Mouse (Mus musculus) ovary, adult 2 months (tissue): ENCODE data around the gene Gm28360. TPM values are rescaled to one million over a fixed set of nuclear protein-coding genes. Genes with fewer than 3 reads are reported as not detected.

ENCODE experiments used
- polyA plus RNA-seq: library from polyadenylated mRNA; depleted of rRNA; stranded (reverse); fragments of >200 nt; gene quantifications from 2 replicates; pipeline ENCODE4 v1.2.3, GENCODE M21; 2012; rRNA removed

Gm28360 gene
- polyA plus RNA-seq, result not detected in 2 replicates

GRCm38 (mm10) chr1:117829781-117830180, at the start of gene Gm28360:
Gene Gm28360 (plus strand): TSS chr1:117830081.

DNA sequence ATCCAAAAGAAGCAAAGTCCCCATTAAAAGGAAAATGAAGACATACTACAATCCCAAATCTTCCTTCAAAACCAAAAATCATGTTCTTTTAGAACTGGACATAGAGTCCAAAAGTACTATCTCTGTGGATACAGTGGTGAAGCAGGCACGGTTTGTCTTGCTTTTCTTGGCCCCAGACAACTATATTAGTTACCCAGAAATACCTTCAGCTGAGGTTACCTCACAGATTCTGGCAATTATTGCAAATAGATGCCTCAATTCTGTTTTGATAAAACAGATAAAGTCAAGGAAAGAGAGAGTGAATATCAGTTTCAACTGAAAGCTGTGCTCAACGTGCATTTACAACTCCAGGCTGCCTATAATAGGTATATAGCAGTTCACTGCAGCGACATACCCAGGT, 49.0 kb upstream of the Gm28360 start, which contains the start of gene B020011L13Rik:
Gene B020011L13Rik, plus strand, starts transcription at position 301 of the 400 bp plus-strand sequence.

Other genes starting within 250 kb of the Gm28360 start
- not detected in 2 replicates for gene Gm28363, start 132.9 kb upstream of the Gm28360 start, polyA plus RNA-seq
- gene B020011L13Rik, start 48.9 kb upstream of the Gm28360 start, polyA plus RNA-seq, result not detected in 2 replicates
- not detected in 2 replicates for gene Gm28168, start 97.9 kb downstream of the Gm28360 start, polyA plus RNA-seq
- gene Gm7145, start 135.9 kb downstream of the Gm28360 start, polyA plus RNA-seq, result not detected in 2 replicates